Mouse (Mus musculus) embryo, embryonic 10.5 days (tissue): Measurements from ENCODE around the gene Acp7.
"Not testable (repeated sequence)": the region's sequence is repeated elsewhere in the genome, so short reads cannot be mapped to it uniquely, and the experiment has no call there.

Experiments
- DNase-seq: peaks from one replicate; pipeline ENCODE4 v3.0.0-alpha.2; 2015; ENCODE audit warnings: low spot score

Acp7 gene

GRCm38 (mm10) chr7:28631073-28631472, at the start of gene Acp7:
Acp7 (minus strand) TSS chr7:28631332.
- DNase-seq: no peak

- no peak for DNase-seq
Measured at GRCm38 (mm10) chr7:28677624-28678023, 46.5 kb upstream of the Acp7 start.

DNA sequence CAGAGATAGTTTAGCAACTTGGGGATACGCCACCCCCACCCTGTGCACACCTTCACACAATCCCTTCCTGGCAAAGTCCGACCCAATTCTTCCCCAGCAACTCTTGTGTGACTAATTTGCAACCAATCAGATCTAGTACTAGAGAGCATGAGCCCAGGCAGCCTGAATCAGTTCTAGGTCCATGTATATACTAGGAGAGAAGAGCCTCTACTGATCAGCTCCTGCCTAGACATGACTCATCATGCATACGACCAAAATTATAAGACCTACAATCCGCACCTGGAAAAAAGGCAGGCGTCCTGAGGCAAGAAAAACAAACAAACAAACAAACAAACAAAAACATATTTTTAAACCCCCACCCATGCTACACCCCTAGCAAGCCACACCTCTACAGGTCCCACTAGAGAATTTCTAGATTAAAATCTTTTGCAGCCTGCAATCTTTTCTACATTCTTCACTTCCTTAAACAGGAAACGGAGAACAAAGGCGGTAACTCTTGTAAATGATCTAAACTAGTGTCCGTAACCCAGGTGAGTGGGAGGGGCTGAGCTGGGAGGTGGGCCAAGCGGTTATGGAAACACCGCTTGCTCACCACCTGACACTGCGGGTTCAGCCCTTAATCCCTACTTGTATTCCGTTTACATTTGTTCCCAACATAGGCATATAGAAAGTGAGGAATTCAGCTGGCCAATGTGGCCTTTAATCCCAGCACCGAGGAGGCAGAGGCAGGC, 45.8 kb upstream of the Acp7 start:
- DNase-seq: no peak

DNA sequence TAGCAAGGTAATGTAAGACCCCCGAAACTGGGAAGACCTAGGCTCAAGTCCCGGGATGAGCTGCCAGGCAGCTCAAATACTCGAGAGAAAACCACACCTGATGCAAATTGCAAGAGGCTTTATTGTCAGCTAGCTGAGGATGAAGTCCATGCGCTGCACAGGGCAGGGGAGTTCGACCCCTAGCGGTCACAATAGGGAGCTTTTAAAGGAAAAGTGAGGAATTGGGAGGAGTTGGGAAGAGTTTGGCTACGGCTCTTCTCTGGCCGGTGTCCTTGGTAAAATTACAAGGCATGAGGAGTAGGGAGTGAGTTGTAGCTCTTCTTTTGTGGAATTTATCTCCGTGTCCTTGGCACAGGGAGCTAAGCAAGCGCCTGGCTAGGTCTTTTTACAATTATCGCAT, 44.6 kb upstream of the Acp7 start:
- peak; percentile 44 for DNase-seq

- no peak for DNase-seq
Measured at GRCm38 (mm10) chr7:28674994-28675393, 43.9 kb upstream of the Acp7 start.

- DNase-seq: not testable (repeated sequence)
Measured at GRCm38 (mm10) chr7:28672786-28673185, 41.7 kb upstream of the Acp7 start.

DNA sequence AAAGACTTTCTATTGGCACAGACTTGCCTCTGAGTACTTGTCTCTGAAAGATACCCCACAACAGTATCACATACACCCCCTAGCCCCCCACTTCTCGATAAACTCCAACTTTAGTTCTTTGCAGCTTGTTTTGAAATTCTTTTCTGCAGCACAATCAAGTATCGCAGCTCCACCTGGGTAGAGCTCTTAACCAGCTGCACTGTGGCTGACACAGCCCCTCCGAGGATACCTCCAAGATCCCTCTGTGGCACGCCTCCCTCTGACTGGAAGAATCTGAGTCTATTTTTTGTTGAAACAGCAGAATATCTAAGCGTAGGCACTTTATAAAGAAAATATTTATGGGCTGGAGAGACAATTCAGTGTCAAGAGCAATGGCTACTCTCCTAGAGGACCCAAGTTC, 41.1 kb upstream of the Acp7 start:
- DNase-seq: no peak

DNA sequence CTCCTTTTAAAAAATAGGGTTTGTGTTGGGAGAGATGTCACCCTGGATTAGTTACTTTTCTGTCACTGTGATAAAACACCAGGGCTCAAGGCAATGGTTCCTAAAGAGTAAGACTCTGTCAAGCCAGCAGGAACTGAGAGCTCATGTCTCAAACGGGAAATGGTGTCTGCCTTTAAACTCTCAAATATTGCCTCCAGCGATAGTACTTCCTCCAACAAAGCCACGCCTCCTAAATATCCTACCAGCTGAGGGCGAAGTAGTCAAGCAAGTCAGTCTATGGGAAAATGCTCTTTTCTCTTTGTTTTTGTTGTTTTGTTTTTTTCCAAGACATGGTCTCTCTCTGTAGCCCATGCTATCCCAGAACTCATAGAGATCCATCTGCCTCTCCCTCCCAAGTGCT, 40.0 kb upstream of the Acp7 start:
- DNase-seq: no peak

- DNase-seq: peak; percentile 48
Measured at GRCm38 (mm10) chr7:28665620-28666579, 34.8 kb upstream of the Acp7 start.

DNA sequence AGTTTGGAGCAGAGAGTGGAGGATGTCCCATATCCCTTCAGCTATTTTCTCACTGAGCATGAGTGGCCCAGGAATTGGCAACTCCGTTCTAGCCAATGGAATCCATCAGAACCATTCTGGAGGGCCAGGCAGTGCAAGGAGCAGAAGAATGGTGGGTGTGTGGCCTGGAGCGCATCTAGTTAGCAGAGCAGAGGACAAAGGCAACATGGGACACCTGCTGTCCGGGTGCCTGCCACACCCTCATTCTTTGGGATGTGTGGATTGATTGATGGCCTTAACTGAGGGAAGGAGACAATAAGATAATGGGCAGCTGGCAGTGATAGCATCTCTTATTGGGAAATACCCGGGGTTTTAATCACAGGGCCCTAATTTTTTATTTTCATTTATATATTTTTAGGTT, 25.3 kb upstream of the Acp7 start:
- DNase-seq: no peak

DNA sequence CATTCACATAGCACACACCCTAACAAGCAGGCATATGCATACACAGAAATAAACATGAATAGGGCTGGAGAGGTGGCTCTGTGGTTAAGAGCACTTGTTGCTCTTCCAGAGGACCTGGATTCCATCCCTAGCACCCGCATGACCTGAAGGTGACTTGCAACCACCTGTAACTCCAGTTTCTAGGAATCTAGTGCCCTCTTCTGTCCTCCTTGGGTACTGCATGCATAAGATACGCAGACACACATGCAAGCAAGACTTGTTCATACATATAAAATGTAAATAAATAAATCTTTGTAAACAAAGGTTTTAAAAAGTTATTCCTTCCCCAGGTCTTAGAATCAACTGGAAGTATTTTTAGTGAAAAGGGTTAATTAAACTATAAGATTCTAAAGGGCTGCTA, 20.0 kb upstream of the Acp7 start:
- no peak for DNase-seq

GRCm38 (mm10) chr7:28647016-28647415, 15.9 kb upstream of the Acp7 start:
- peak; percentile 42 for DNase-seq

DNA sequence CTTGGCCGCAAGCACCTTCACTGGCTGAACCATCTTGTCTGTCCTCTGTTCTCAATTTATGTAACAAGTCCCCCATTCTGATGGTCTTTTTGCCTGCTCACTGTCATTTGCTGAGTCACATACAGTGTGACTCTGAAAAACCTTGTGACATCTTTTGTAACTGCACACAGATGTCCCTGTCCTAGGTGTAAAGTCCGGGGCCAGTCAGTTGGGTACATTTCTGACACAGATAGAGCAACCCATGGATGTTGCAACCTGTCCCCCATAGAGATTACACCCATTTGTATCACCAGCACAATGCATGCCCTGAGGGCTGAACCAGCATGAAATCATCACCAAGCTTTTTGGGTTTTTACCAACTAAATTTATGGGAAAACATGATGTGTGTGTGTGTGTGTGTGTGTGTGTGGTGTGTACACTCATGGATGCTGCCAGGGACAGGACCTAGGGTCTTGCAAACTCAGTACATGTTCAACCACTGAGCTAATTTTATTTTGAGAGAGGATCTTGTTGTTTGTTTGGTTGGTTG, 14.9 kb upstream of the Acp7 start:
- no peak for DNase-seq

GRCm38 (mm10) chr7:28645366-28645765, 14.2 kb upstream of the Acp7 start:
- no peak for DNase-seq

DNA sequence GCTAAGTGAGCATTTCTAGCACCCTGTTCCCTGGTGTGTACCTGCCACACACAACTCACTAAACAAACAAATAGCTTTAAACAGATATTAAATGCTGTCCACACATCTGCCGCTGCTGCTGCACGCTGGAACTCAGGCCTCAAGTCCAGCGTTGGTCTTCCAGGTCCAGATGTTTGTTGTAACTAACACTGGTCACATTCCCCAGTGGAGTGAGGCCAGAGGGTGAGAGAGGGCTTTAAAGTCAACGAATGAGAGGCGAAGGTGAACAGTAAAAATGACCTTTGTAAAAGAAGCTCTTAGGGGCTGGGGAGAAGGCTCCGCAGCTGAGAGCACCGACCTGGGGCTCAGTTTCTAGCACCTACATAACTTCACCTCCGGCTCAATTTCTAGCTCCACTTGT, 10.4 kb upstream of the Acp7 start:
- DNase-seq: no peak

GRCm38 (mm10) chr7:28637511-28637910, 6.4 kb upstream of the Acp7 start:
- DNase-seq: no peak

- DNase-seq: no peak
Measured at GRCm38 (mm10) chr7:28634128-28634527, 3.0 kb upstream of the Acp7 start.

- DNase-seq: no peak
Measured at GRCm38 (mm10) chr7:28624791-28625190, 6.3 kb downstream of the Acp7 start.

DNA sequence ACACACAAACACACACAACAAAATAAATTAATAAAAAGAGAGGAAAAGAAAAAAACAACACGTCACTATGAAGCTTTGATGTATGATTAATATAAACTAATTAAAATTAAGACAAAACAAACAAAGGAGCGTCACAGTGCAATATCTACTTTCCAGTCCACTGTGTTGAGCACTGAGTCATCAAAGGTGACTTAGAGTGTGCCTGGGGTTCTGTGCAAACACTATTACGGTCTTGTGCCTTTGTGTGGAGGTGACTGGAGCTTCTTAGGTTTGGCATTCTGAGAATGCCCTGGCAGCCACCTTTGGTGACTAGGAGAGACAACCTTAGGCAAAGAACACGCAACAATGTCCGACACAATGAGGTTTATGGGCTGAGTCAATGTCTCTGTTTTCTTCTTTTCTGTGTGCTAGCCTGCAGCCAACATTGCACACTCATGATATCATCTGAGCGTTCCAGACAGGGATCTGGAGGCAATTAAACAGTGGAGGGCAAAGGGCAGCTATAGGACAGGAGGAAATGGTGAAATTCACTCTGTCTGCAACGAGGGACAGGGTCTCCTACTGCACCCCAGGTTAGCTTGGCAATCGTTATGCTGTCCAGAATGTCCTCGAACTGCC, 11.9 kb downstream of the Acp7 start:
- peak; percentile 51 for DNase-seq

- no peak for DNase-seq
Measured at GRCm38 (mm10) chr7:28605951-28606350, 25.2 kb downstream of the Acp7 start.

DNA sequence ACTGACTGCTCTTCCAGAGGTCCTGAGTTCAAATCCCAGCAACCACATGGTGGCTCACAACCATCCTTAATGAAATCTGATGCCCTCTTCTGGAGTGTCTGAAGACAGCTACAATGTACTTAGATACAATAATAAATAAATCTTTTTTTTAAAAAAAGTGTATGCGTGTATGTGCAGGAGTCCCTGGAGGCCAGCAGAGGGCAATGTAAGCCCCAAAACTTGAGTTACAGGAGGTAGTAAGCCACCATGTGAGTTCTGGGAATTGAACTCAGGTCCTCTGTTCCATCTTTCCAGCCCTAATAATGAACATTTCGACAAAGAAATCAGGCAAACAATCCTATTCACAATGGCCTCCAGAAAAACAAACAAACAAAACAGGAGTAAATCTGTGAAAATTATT, 27.3 kb downstream of the Acp7 start:
- not testable (repeated sequence) for DNase-seq

DNA sequence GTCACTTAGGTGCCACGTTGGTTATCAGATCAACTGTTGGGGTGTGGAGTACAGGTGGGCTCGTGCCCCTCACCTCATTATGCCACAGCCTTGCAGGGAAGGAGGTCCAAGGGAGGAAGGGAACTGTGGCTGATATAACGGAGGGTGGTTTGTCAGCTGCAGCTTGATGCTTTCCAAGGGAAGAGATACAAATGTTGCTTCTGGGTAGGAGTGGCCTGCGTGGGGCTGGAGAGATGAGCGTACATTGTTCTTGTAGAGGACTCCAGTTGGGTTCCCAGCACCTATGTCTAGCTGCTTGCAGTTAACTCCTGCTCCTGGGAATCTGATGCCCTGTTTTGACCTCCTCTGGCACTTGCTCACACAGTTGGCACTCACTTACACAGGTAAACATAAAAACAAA, 28.0 kb downstream of the Acp7 start:
- no peak for DNase-seq

GRCm38 (mm10) chr7:28601668-28602067, 29.5 kb downstream of the Acp7 start:
- DNase-seq: peak; percentile 83
